Mouse (Mus musculus) ES-E14 (cell line): ENCODE measurements around the gene Pnpla7.

Source experiments
- MAFK ChIP-seq: IDR thresholded peaks from 2 replicates; pipeline ENCODE4 v1.6.1; 2014; ENCODE audit warnings: mild to moderate bottlenecking, low read depth, low read length, inconsistent platforms; ENCODE audit not compliant: insufficient read depth
- ZC3H11A ChIP-seq: IDR thresholded peaks from 2 replicates; pipeline ENCODE4 v1.6.1; 2012; ENCODE audit warnings: low read depth, mild to moderate bottlenecking, inconsistent platforms, low read length, borderline replicate concordance

GRCm38 (mm10) chr2:25000544-25001235 is 24.9 kb downstream of the Pnpla7 start:
- TF ChIP-seq MAFK (no peak), ZC3H11A (no peak)
